Mouse (Mus musculus) common myeloid progenitor, adult 5-6 weeks (primary cell): ENCODE measurements around the gene Cdc42ep3. TPM values are rescaled to one million over a fixed set of nuclear protein-coding genes. Genes with fewer than 3 reads are reported as not detected.

ENCODE experiments used
- ATAC-seq: replicated peaks from 2 replicates; pipeline ENCODE4 v1.8.0; 2016; ENCODE audit warnings: low read depth, mild to moderate bottlenecking, moderate TSS enrichment, inconsistent platforms; ENCODE audit not compliant: poor library complexity, severe bottlenecking
- total RNA-seq: library from RNA; stranded (forward); fragments of 200-1000, 187-1606 nt; gene quantifications from 2 replicates; pipeline ENCODE4 v1.2.3, GENCODE M21; 2017

Gene Cdc42ep3
- total RNA-seq, 1 experiment from 2014 or later: 47.3 TPM

DNA sequence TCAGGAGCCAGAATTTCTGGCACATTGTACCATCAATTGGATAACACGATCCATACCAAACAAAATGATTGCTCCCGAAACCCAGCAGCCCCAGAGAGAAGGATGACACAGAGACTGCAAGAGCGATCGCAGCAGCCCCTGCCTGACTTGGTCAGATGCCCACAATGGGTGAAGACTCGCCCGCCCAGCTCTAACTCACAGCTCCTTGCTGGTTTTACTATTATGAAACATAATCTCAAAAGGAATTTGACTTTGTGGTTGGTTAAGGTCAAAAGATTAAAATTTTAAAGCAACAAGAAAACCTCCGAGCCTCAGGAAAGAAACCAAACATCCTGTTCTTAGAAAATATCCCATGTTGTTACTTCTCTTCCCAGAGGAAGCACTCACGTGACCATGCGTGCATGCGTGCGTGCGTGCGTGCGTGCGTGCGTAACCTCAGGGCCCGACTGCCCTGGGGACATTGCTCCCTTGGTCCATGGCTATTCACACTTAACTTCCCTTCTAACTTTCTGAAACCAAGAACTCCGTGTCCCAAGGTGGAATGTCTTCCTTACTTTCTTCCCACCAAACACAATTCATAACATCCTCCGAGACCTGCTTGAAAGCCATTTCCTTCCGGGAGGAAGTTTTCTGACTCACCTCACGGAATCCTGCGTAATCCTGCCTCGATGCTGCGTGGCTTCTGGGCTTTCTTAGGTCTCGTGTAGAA lies 9.7 kb downstream of the Cdc42ep3 start:
- ATAC-seq: no peak

DNA sequence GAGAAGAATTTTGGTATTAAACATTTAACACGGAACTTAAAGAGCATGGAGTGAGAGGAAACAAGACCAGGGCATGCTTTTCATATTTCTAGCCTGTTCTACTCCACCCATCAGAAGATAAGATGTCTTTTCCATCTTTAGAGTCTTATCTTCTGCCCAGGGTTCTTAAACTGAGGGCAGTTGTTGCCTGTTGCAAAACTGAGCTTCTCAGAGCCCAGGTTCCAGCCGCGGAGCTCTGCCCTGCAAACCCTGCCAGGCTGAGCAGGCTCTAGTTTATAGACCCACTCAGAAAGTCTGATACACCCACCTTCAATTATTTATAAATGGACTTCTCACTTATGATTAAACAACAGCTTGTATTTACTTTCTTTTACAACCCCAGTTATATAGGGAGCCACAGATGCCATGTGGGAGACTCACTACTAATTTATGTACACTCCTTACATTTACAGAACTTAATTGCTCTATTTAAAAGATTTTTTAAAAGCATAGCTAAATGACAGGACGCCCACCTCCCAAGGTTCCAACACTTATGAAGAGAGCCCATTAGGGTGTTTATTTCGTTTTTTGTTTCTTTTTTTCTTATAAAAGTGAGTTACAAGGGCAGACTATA lies 11.5 kb downstream of the Cdc42ep3 start:
- no peak for ATAC-seq

DNA sequence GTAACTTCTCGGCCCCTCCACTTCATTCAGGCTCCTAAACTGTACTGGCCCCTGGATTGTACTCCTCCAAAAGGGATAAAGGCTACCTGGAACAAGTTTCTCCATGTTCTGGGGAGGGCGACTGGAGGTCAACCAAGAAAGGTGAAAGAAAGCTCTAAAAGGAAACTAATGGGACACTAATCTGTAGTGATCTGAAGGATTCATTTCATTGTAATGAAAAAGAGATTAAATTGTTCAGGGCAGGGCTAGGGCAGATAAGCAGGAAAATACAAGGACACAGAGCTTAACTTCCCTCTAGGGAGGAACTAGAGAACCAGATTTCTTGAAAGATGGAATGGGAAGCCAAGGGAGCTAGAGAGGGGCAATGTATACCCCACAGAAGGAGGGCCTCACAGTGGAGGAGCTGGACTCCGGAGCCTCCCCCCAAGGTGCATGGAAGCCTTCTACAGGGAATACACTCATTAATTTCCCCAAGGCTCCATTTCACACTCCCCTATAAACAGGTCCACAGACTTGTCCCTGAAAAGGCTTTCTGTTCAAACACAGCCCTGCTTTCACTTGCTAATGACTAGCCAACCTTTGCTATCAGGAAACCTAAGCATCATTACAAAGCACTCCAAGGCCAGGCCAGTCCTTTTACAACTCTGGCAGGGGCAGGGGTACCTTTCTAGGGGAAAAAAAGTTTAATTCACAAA lies 12.1 kb downstream of the Cdc42ep3 start:
- ATAC-seq: no peak

- ATAC-seq: peak; percentile 33; the same call in 1 of the 2 replicates
These were observed 12.9 kb downstream of the Cdc42ep3 start for GRCm38 (mm10) chr17:79341946-79342470.

GRCm38 (mm10) chr17:79337494-79337893 lies 17.4 kb downstream of the Cdc42ep3 start:
- no peak for ATAC-seq

DNA sequence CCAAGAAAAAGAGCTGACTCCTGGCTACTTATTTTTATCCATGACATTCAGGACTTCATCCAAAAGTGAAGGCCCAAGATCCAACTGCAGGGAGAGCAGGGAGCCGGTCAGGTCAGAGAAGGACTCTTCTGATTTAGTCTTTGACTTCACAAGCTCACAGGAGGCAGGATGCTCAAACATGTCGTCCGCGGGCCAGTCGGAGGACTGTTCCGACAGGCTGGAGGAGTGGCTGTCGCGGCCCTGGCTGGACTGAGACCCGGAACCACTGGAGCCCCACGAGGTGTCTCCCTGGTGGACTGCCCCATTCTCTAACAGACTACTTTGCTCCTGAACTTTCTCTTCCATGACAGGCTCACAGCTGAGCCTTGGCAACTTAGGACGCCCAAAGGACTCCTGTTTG lies 20.2 kb downstream of the Cdc42ep3 start:
- ATAC-seq: no peak

DNA sequence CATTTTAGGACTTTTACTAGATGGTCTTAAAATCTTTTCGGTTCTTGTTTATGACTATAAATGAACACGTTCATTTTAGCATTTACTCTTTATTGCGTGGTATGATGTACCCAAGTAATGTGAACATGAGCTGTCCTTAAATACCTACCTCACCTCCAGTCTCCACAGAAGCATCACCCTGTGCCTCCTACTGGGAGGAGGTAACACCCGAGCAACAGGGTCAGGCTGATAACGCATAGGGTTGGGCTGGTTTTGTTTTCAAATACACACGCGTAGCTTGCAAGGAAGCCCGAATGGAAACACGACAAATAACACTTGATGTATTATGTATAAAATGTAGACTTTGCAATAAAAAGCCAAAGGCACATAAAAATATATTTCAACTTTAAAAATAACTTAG lies 21.2 kb downstream of the Cdc42ep3 start:
- ATAC-seq: no peak

DNA sequence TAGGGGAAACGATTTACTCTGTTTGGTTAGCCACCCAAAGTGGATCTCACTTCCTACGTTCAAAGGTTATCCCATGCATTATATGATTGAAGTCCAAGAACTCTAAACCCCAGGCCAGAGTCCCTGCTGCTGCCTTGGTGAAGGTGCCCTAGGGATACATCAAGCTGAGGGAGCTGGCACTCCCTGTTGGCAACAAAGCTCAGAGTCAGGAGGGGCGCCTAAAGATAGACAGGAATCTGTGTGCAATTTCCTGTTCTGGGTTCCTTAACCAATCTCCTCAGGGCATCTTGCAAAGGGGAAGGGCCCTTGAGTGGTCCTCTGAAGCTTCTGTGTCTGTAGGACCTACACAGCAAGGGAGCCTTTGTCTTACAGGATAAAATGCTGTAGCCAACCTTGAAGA lies 22.0 kb downstream of the Cdc42ep3 start:
- ATAC-seq: peak; percentile 87

- no peak for ATAC-seq
These were observed 24.5 kb downstream of the Cdc42ep3 start for GRCm38 (mm10) chr17:79330397-79330796.

DNA sequence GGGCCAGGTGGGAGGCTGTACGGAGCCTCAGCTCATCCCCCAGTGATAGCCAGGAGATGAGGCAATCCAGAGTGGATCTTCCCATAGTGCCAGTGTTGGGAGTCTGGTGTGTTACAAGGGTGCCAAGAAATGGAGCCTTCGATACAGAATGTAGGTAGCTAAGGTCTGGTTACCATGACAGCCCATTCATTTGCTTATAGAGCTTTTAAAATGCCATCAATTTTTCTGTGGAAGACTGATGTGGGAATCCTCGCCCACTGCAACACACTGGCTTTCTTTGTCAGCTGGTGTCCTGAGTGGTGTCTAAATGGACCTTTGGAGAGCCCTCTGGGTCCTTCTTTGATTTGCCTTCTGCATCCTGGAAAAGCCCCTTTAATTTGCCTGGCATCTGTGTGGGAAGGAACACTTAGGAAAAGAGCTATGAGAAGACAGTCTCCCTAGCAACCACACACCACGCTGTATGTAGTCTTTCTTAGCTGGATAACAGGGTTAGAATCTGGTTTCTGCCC lies 28.0 kb downstream of the Cdc42ep3 start:
- ATAC-seq: no peak

- no peak for ATAC-seq
These were observed 37.7 kb downstream of the Cdc42ep3 start for GRCm38 (mm10) chr17:79317085-79317751.

GRCm38 (mm10) chr17:79315415-79316094 lies 39.3 kb downstream of the Cdc42ep3 start:
- ATAC-seq: no peak

GRCm38 (mm10) chr17:79310465-79310864 lies 44.4 kb downstream of the Cdc42ep3 start:
- ATAC-seq: no peak

- no peak for ATAC-seq
These were observed 45.4 kb downstream of the Cdc42ep3 start for GRCm38 (mm10) chr17:79309506-79309905.

GRCm38 (mm10) chr17:79305644-79306043 lies 49.2 kb downstream of the Cdc42ep3 start:
- no peak for ATAC-seq

DNA sequence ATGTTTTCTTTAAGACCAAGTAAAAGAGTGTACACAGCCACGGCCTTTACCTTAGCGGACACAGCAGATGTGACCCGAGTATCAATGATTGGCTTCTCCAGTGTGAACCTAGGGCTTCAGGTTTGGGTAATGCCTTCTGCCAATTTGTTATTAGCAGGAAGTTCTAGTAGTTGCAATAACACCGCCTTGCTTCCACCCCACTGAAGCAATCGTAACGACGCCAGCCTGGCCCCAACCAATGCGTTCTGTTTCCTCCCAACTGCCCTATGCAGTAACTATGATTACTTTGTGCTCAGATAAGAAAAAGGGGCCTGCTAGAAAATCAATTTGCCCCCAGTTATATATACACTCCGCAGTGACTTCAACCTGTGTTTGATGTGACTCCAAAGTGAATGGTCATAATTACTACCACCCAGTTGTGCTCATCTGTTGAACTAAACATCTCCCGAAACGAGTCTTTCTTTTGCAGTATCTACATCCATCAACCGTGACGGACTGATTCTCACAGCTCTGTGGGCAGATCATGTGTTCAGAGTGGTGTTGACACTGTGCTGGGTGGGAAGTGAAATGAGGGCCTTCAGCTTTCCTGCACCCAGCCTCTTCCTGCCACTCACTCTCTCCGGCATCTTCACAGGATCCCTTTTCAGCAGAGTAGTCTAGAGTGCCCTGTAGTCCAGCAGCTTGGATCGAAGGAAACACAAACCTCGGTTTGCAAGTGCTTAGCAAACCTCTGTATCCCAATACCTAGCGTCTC lies 51.0 kb downstream of the Cdc42ep3 start:
- peak; percentile 45 for ATAC-seq

DNA sequence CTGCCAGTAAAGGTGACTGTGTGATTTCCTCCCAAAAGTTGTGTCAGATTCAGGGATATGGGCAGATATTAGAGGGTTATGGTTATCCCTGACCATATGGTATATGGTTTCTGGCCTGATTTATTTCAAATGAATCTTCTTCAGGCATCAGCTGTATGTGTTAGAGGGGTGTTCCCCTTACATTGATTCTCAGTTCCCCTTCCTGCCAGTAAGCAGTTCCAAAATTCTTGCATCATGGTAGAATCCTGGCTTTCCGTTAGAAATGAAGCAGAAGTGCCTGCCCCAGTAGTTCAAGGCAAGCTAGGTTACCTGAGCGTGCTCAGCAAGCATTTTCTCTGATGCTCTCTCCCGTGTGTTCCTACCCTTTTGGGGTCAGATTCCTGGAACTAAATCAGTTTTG lies 51.7 kb downstream of the Cdc42ep3 start:
- peak; percentile 51 for ATAC-seq

- ATAC-seq: no peak
These were observed 55.0 kb downstream of the Cdc42ep3 start for GRCm38 (mm10) chr17:79299925-79300324.

- peak; percentile 80 for ATAC-seq
These were observed 55.9 kb downstream of the Cdc42ep3 start for GRCm38 (mm10) chr17:79298968-79299367.
